Mouse (Mus musculus) frontal cortex, postnatal 10 days (tissue): Measurements from ENCODE around the gene Cacng6.

Experiments used
- DNase-seq, 2 experiments: peaks; one replicate each; pipeline ENCODE4 v3.0.0; 2022; ENCODE audit warnings: low spot score in 2 of 2, mixed read lengths in 1 of 2

Gene Cacng6

GRCm38 (mm10) chr7:3420466-3420865 lies 3.5 kb upstream of the Cacng6 start:
- no peak for DNase-seq

DNA sequence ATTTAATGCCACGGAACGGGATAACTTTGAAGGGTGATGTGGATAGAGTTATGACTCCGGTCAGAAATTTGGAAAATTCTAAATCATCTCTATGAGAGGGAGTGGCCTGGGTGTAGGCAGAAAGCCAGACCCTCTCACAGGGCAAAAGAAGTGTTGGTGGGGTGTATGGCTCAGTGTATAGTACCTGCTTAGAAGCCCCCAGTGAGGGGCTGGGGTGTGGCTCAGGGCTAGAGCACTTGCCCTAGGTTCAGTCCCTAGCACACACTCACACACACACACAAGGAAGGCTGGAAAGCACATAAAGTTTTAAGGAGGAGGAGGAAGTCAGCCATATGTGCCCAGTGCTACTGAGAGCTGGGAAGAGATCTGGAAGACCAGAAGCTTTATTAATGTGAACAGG lies 2.7 kb upstream of the Cacng6 start:
- DNase-seq: no peak

DNA sequence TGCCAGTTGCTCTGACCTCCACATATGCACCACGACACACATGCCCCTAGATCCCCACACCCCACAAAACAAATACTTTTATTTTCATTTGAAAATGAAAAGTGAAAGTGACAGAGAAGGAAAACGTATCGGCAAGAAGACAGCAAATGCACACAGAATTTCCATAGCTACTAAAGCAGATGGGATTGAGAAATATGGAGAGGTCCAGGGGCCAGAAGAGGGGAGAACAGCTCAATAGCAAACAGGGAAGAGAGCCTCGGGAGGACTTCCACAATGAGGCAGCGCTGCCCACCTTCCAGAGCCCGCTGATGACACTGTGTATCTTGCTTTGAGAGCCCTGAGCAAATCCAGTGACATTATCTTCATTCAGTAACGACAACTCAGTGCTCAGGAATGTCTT lies 1.9 kb upstream of the Cacng6 start:
- no peak for DNase-seq

GRCm38 (mm10) chr7:3423430-3423829 lies 565 bp upstream of the Cacng6 start:
- no peak for DNase-seq

DNA sequence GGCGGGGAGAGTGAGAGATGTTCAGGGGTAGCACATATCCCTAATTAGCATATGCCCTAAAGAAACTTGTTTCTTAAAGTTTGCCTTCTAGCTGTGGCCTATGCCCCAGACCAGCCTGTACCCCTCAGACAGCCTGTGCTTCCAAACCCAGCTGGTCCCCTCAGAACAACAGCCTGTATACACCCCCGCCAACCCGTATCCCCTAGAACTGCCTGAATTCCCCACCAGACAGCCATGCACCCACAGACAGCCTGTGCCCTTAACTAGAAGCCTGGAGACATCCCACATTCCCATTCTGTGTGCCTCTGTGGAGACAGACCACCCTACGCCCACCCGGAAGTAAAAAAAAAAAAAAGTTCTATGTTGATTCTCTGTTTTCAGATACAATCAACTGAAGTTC lies 1.1 kb downstream of the Cacng6 start:
- DNase-seq: no peak

- DNase-seq: no peak
These were observed 6.2 kb downstream of the Cacng6 start for GRCm38 (mm10) chr7:3430161-3430560.

GRCm38 (mm10) chr7:3432066-3432465 lies 8.1 kb downstream of the Cacng6 start:
- DNase-seq: no peak

DNA sequence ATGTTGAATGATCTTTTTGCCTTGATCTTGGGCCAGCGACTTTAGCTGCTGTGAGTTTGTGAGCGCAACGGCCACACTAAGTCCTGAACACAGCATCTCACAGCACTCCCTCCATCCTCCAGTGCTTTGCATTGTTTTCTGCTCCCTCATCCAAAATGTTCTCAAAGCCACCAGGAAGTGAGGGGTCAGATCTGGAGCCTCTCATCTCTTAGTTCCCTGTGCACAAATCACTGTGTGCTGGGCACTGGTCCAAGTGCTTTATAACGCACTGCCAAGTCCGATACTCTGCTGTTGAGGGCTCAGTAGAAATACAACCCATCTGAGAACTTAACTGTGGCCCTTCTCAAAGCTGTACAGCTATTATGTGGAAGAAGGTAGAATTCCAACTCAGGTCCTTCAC lies 13.9 kb downstream of the Cacng6 start:
- DNase-seq: no peak

DNA sequence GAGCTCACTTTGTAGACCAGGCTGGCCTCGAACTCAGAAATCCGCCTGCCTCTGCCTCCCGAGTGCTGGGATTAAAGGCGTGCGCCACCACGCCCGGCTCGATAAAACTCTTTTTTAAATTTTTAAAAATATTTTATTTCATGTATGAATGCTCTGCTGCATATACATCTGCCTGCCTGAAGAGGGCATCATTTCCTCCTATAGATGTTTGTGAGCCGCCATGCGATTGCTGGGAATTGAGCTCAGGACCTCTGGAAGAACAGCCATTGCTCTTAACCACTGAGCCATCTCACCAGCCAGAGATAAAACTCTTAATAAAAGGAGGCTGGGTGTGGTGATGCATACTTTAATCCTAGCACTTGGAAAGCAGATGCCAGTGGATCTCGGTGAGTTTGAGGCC lies 16.0 kb downstream of the Cacng6 start:
- no peak for DNase-seq

GRCm38 (mm10) chr7:3440526-3440925 lies 16.5 kb downstream of the Cacng6 start:
- no peak for DNase-seq

DNA sequence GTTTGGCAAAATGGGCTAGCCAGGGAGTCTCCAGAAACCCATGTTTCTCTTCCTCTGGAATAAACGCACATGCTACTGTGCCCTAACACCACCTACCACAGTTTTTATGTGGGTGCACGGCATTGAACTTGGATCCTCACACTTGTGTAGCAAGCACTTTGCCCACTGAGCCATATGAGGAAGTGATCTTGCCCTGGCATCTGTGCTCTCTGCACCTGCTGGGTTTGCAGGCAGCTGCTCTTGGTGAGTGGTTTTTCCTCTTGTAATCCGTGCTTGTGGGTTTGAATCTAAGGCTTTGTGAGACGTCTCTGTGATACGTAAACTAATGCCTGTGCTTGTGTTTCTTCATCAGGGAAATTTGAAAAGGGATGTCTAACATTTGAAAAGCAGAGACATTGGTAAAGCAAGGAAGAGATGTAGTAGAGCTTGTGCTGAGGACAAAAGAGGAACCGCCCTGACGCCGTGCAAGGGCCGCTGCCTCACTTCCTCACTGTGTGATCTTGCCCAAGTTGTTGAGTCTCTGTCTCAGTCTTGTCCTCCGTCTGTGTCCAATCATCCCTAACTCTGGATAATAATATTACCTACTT lies 18.6 kb downstream of the Cacng6 start:
- DNase-seq: no peak

DNA sequence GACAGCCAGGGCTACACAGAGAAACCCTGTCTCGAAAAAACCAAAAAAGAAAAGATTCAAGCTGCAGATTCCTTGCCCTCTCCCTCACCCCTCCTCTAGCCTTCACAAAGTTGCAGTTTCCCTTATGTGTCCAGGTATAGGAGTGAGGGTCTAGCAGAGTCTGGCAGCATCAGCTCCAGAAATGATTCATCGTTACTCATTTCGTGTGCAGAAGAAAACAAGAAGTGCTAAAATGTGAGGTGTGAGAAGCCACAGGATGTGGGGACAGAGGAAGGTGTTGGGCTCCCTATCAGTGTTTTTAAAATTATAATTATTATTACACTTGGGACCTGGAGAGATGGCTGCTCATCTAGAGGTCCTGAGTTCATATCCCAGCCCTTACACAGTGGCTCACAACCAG lies 20.7 kb downstream of the Cacng6 start:
- no peak for DNase-seq

DNA sequence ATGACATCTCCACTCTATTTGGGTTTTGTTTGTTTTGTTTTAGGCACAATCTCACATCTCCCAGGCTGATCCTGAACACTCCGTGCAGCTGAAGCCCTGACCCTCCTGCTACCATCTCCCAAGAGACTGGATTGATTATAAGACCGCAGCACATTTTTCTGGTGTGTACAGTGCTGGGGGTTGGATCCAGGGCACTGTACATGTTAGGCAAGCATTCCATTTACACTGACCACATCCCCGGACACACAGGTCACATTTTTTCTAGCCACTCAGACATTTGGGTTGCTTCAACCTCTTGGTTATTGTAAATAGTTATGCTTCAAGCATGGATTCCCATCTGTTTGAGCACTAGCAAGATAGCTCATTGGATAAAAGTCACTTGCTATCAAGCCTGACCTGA lies 22.6 kb downstream of the Cacng6 start:
- no peak for DNase-seq

DNA sequence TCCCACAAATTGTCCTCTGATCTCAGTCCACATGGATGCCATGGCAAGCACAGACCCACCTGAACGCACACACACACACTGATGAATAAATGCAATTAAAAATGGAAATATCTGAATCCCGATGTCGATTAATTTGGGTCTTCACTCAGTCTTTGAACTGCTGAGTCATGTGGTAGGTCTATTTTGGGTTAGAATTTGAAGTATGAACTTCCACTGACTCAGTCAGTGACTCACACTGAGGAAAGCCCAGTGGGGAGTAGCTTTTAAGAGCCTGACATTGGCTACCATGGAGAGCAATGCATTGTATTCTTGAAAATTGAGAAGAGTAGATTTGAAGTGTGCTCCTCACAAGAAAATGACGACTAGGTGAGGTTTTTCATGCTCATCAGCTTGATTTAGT lies 23.0 kb downstream of the Cacng6 start:
- no peak for DNase-seq

- peak; percentile 34 to 79 for DNase-seq
These were observed 24.9 kb downstream of the Cacng6 start for GRCm38 (mm10) chr7:3448737-3449454.

DNA sequence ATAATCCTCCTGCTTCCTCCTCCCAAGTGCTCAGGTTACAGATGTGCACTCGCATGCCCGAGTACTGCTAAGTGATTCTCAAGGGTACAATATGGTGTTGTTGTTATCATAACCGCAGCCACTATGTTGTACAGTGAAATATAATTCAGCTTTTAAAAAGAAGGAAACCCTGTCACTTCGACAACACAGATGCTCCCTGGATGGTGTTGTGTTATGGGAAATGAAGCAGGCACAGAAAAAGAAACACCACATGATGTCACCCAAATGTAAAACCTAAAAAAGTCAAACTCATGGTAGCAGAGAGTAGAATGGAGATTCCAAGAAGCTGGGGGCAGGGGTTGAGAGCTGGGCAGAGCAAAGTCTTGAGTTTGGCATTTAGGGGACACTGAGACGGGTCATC lies 26.7 kb downstream of the Cacng6 start:
- no peak for DNase-seq

DNA sequence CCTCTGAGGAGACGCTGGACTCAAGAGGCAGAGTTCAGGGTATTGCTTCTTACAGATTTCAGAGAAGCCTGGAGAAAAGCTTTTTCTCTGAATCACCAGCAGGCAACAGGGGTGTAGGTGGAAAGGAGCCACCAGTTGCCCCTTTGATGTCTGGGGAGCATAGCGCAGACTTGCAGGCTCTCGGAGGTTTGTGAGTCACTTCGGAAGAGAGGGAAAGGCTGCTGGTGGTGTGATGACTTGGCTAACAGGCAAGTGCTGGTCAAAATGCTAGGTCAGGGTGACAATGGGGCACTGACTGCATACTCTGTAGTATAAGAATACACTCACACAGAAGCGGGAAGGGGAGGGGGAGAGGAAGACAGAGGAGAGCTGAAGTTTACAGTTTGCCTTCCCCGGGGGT lies 27.2 kb downstream of the Cacng6 start:
- no peak for DNase-seq

GRCm38 (mm10) chr7:3452821-3453485 lies 29.0 kb downstream of the Cacng6 start:
- no peak for DNase-seq

DNA sequence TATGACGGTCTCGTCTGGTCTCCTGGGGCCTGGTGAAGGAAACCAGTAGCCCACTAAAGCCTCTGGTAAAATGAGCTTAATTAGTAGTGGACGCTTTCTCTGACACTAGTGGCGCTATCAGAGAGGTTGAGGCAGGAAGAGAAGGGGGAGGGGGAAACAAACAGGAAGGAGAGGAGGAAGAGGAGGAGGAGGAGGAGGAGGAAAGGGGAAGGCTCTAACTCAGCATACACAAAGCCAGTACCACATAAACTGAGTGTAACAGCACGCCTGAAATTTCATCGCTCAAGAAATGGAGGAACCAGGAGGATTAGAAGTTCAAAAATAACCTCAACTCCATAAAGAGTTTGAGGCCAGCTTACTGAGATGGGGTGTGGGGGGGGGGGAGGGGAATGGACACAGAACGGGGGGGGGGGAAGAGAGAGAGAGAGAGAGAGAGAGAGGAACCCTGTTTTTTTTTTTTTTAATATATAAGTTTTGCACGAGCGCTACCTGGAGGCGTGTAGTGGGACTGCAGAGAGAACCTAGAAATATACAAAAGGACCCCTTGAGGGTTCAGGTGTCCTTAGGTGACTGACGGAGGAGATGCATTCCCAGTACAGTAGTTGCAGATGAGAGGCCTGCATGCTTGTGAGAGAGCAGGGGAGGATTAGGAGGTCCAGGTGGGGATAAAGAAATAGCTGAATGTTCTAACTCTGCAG lies 29.6 kb downstream of the Cacng6 start:
- no peak for DNase-seq

DNA sequence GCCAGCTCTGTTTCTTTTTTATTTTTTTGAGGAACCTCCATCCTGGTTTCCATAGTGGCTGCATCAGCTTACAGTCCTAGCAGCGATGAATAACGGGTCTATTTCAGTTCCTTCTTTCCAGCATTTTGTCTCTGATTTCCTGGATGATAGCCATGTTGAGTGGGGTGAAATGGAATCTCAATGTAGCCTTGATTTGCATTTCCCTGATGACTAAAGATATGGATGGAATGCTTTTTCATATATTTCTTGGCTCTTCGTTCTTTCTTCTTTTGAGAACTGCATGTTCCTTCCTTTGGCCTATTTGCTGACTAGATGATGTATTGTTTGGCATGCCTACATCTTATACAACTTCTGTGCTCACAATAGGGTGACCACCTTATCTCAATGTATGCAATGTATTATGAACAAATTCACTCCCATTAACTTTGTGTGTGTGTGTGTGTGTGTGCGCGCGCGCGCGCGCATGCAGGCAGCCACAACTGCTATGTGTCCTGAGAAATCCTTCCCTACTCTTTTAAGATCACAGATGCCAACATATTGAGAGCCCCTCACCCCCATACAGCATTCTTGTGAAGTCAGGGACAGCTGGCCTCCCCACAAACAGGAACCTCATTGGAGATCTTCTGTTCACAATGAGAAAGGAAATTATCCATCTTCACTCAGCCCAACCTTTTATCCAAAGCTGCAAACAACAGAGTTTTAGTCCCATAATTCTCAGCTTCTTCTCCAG lies 33.3 kb downstream of the Cacng6 start:
- no peak for DNase-seq

DNA sequence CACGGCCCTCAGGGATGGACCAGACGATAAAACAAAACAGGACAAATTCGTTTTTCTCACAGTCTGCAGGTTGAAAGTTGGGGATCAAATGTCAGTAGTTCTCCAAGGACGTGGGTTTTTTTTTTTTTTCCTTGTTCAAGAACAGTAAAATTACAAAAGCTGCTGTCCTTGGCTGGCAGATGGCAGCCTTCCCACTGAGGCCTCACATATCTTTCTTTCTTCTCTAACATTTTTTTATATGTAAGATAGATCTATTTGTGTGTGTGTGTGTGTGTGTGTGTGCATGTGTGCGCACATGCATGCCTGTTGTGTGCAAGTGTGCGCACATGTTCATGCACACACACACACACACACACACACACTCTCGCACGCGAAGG lies 33.8 kb downstream of the Cacng6 start:
- no peak for DNase-seq

DNA sequence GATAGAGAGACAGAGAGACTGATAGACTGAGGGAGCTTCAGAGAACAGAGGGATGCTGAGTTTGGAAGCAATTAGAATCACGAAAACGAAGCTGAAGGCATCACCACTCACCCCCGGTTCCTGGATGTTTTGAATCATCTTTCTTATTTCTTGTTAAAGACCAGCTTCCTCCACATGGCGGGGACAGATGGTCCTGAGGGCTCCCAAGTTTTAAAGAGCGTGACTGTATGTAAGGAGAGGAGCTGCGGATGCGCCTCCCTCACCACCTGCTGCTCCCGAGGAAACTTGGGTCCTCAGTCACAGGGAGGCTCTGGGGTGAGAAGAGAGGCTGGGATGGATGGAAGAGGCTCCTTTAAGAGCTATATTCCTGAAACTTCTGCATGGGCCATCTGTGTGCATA lies 36.3 kb downstream of the Cacng6 start:
- peak; percentile 47 to 50 for DNase-seq
